ENCODE assay signal across 8 mouse cellular contexts in the genomic region with DNA sequence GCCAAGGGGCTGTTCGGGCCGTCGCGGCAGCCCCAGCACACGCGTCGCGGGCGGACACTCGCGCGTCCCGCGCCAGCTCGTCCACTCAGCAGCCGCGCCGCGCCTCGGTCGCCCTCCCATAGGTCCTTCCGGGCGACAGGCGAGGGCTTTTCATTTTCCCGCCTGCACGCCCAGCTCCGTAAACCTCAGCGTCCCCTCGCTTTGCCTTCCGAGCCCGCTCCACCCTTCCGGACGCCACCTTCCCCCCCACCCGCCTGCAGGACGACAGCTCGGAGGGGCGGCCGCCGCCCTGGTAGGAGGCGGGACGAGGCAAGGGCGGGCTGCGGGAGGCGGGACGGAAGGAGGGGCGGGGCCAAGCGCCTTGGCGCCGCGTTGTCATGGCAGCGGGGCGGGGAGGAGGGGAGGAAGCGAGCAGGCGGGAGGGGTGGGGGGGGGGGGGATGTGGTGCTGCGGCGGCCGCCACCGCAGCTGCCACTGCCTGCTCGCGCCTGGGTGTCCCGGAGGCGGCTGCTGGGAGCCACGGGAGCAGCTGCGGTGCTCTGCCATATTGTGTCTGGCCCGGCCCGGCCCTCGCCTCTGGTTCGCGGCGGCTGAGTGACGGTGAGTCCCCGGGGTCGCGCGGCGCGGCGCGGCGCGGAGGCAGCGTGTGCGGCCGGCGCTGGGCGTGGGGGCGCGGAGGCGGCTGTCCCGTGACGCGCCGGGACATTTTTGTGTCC. TPM values are rescaled to one million over a fixed set of nuclear protein-coding genes. Genes with fewer than 3 reads are reported as not detected.
DNase-seq lines count a peak whose midpoint lies in the region; ATAC-seq lines count a peak whose summit lies in the region.

Foxn2 (plus strand) TSS at position 427 of the 716 bp plus-strand sequence.

- H3K9ac ChIP-seq in hindbrain, embryonic 12.5 days: peak within 1 kb of the TSS; percentile 85

- 0 out of 2 replicates have a peak, but pooled peaks cover 5% of the 10 kb centered on the region for H3K4me1 ChIP-seq in hindbrain, embryonic 12.5 days

- peak within 1 kb of the TSS; percentile 91 for H3K4me3 ChIP-seq in hindbrain, embryonic 12.5 days

- ATAC-seq in hindbrain, embryonic 12.5 days (ENCODE audit: low FRiP score): peak; percentile 94

- DNase-seq in MN1 (ENCODE audit: low spot score): peak; percentile 88
- DNase-seq in cerebellum, adult 9-10 months: peak; percentile 89
- peak; percentile 54 to 90 for DNase-seq in frontal cortex, adult 2 months (ENCODE audit: extremely low spot score in 1 of 2, low spot score in 1 of 2)
- DNase-seq in layer of hippocampus, postnatal 14 days (ENCODE audit: low spot score in 2 of 2): peak; percentile 85 to 90
- peak; percentile 98 for DNase-seq in lung, postnatal 14 days
- peak; percentile 87 for DNase-seq in retina, adult 2 months (ENCODE audit: low read depth, low spot score)
- peak; percentile 98 for DNase-seq in thymus, postnatal 36 days

- H3K27ac ChIP-seq in hindbrain, embryonic 12.5 days: peak within 1 kb of the TSS; percentile 94

- no peaks in the 10 kb centered on the region for H3K36me3 ChIP-seq in hindbrain, embryonic 12.5 days

- H3K4me2 ChIP-seq in hindbrain, embryonic 12.5 days (replicated peaks): peak within 1 kb of the TSS; percentile 78

- WGBS in hindbrain, embryonic 12.5 days: under 1% methylated on average over 83 of the region's 93 CpGs

- no peaks in the 10 kb centered on the region for H3K9me3 ChIP-seq in hindbrain, embryonic 12.5 days (replicated peaks)

- no peaks in the 10 kb centered on the region for H3K27me3 ChIP-seq in hindbrain, embryonic 12.5 days

RNA-seq across cellular contexts. Expression of gene Foxn2, which starts in this region (rescaled TPM):
- 7.9 and 9.2 TPM in 2 replicates for polyA plus RNA-seq in frontal cortex, adult 2 months (2012; rRNA removed)
- polyA plus RNA-seq in hindbrain, embryonic 12.5 days (2016; fragmentation: Nextera tagmentation; extraction: Ambion mirVana): 13.4 and 15.2 TPM in 2 replicates
- total RNA-seq in layer of hippocampus, postnatal 14 days (2021): 10 to 100 TPM; 19.0 to 19.6 TPM

Comparison
In these comparisons a context has a peak if more than half of its experiments do, and no peak if none do; other contexts are left out.
1. Peak in every context shown above with its lines: DNase-seq, ATAC-seq, H3K4me3 ChIP-seq and H3K27ac ChIP-seq.